Mouse (Mus musculus): Measurements from ENCODE around the gene Gm3286. TPM values are rescaled to one million over a fixed set of nuclear protein-coding genes. Genes with fewer than 3 reads are reported as not detected.
"Not testable (repeated sequence)": the region's sequence is repeated elsewhere in the genome, so short reads cannot be mapped to it uniquely, and the experiment has no call there.

Gm3286 gene
- total RNA-seq (2017): not detected in 2 replicates

DNA sequence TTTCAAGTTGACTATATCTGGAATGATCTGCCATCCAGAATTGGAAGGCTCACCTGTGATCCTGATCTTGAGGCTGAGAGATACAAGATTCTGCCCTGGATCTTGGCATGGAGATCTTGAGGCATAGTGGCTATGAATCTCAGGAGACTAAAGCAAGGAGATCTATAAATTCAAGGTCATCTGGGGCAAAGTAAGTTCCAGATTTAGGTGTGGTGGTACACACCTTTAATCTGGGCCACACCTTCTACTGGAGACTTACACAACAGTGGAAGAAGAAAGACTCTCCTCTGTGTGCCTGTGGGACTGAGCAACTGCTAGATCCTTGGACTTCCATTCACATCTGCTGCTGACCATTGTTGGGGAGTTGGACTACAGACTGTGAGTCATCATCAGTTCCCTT, at the start of gene Gm3286:
TSS of gene Gm3286 (plus strand) at position 301 of the 400 bp plus-strand sequence.
- ATAC-seq (replicated peaks in 1 of 2; ENCODE audit: insufficient read depth in 1 of 2, low FRiP score in 2 of 2, low TSS enrichment in 1 of 2, low read depth in 1 of 2, poor library complexity in 2 of 2, severe bottlenecking in 2 of 2): not testable (repeated sequence)

Other genes with a start within 250 kb of the Gm3286 start
- gene Gm10424, start 238.0 kb upstream of the Gm3286 start, total RNA-seq (2017): not detected in 2 replicates
- gene Gm3259, start 204.8 kb upstream of the Gm3286 start, total RNA-seq (2017): not detected in 2 replicates
- gene D5Ertd577e, start 54.0 kb upstream of the Gm3286 start, total RNA-seq (2017): not detected in 2 replicates
- not detected in 2 replicates for gene Gm7971, start 84.1 kb downstream of the Gm3286 start, total RNA-seq (2017)
- gene Gm7978, start 225.4 kb downstream of the Gm3286 start, total RNA-seq (2017): not detected in 2 replicates
- gene Gm7982, start 231.3 kb downstream of the Gm3286 start, total RNA-seq (2017): not detected in 2 replicates

All from hematopoietic stem cell, adult 5-6 weeks (primary cell).